In the genomic region with DNA sequence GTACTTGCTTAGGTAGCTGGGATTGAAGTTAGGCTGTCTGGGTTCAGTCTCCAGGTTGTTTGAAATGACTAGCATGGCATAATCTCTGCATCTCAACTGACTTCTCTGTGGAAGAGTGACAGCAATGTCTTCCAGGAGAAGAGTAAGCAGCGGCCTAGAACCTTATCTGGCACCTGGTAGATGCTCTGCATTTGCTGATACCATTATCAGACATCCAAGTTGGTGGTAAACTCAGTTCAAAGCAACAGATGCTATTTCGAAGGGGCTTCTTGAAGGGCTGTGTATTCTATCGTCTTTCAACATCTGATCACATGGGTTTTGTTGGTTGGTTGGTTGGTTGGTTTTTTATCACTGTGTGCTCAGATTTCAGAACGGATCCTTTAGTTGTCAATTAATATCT, we compare ENCODE assay signal across 27 mouse cellular contexts.
A peak's percentile ranks its signal among the peaks of the same experiment; 100 is the strongest.
DNase-seq lines count a peak whose midpoint lies in the region; ATAC-seq lines count a peak whose summit lies in the region.
"Had no signal": no experiment of that assay in that cellular context is flagged by ENCODE, and none has a peak within 500 bp of the region (broad histone marks: within the 10 kb centered on the region; RNA-seq: fewer than 3 reads in every experiment).

No protein-coding gene starts in this region.

- H3K9ac ChIP-seq in midbrain, embryonic 11.5 days (ENCODE audit: low read length): no peak overlapping the region
- no peak overlapping the region for H3K9ac ChIP-seq in midbrain, embryonic 15.5 days
- no peak overlapping the region for H3K9ac ChIP-seq in liver, embryonic 13.5 days
- H3K9ac ChIP-seq: forebrain, postnatal 0 days; heart, embryonic 12.5 days; heart, embryonic 15.5 days; hindbrain, embryonic 13.5 days had no signal

- H3K4me1 ChIP-seq in midbrain, embryonic 11.5 days (ENCODE audit: control insufficient read depth, insufficient read depth, low read length): no peaks in the 10 kb centered on the region
- H3K4me1 ChIP-seq in midbrain, embryonic 15.5 days: no peaks in the 10 kb centered on the region
- H3K4me1 ChIP-seq in liver, embryonic 13.5 days (replicated peaks): no peaks in the 10 kb centered on the region
- H3K4me1 ChIP-seq: heart, embryonic 12.5 days; heart, embryonic 15.5 days; hindbrain, embryonic 10.5 days; hindbrain, embryonic 13.5 days had no signal

- 93% methylated on average over 4 of the region's 4 CpGs for WGBS in midbrain, embryonic 11.5 days
- 90% methylated on average over 4 of the region's 4 CpGs for WGBS in midbrain, embryonic 15.5 days
- 15% methylated on average over 4 of the region's 4 CpGs for WGBS in liver, embryonic 13.5 days (ENCODE audit: insufficient replicate concordance)

- H3K27me3 ChIP-seq in midbrain, embryonic 11.5 days (ENCODE audit: control insufficient read depth, insufficient read depth, low read length): no peaks in the 10 kb centered on the region
- no peaks in the 10 kb centered on the region for H3K27me3 ChIP-seq in midbrain, embryonic 15.5 days (replicated peaks)
- H3K27me3 ChIP-seq in liver, embryonic 13.5 days: no peaks in the 10 kb centered on the region
- H3K27me3 ChIP-seq: CH12.LX; heart, embryonic 12.5 days; heart, embryonic 15.5 days; hindbrain, embryonic 13.5 days had no signal

- H3K9me3 ChIP-seq in midbrain, embryonic 11.5 days (ENCODE audit: control insufficient read depth, low read length): no peaks in the 10 kb centered on the region
- no peaks in the 10 kb centered on the region for H3K9me3 ChIP-seq in midbrain, embryonic 15.5 days
- H3K9me3 ChIP-seq in liver, embryonic 13.5 days (replicated peaks): no peaks in the 10 kb centered on the region
- H3K9me3 ChIP-seq: heart, embryonic 12.5 days; heart, embryonic 15.5 days; hindbrain, embryonic 10.5 days; hindbrain, embryonic 13.5 days had no signal

- no peaks in the 10 kb centered on the region for H3K36me3 ChIP-seq in midbrain, embryonic 11.5 days (ENCODE audit: control insufficient read depth, insufficient read depth, low read length)
- H3K36me3 ChIP-seq in midbrain, embryonic 15.5 days (replicated peaks): no peaks in the 10 kb centered on the region
- no peaks in the 10 kb centered on the region for H3K36me3 ChIP-seq in liver, embryonic 13.5 days
- H3K36me3 ChIP-seq: G1E; heart, embryonic 12.5 days; heart, embryonic 15.5 days; hindbrain, embryonic 10.5 days; hindbrain, embryonic 13.5 days had no signal

- H3K4me2 ChIP-seq in midbrain, embryonic 11.5 days: no peak overlapping the region
- H3K4me2 ChIP-seq in midbrain, embryonic 15.5 days: no peak overlapping the region
- no peak overlapping the region for H3K4me2 ChIP-seq in liver, embryonic 13.5 days
- H3K4me2 ChIP-seq: heart, embryonic 12.5 days; heart, embryonic 15.5 days; hindbrain, embryonic 13.5 days had no signal

- H3K4me3 ChIP-seq in midbrain, embryonic 11.5 days (ENCODE audit: low read depth, low read length): no peak overlapping the region
- H3K4me3 ChIP-seq in midbrain, embryonic 15.5 days: no peak overlapping the region
- H3K4me3 ChIP-seq in liver, embryonic 13.5 days (replicated peaks): no peak overlapping the region
- H3K4me3 ChIP-seq: gastrocnemius, adult 2 months; heart, embryonic 12.5 days; heart, embryonic 15.5 days; hindbrain, embryonic 10.5 days; hindbrain, embryonic 13.5 days had no signal

- peak; percentile 67 for DNase-seq in midbrain, embryonic 11.5 days (ENCODE audit: low spot score, missing footprints)
- DNase-seq in liver, embryonic 13.5 days: no peak
- DNase-seq in lung, postnatal 36 days: no peak
- no peak for DNase-seq in right cerebral cortex, postnatal 25 days
- no peak for DNase-seq in layer of hippocampus, adult 18-20 months (ENCODE audit: low spot score in 2 of 2)
- DNase-seq: adrenal gland, adult 8-10 months; adrenal gland, postnatal 25 days; B cell, adult 2 months; cerebellum, adult 11-12 months; cerebellum, adult 8-10 months; cerebellum, postnatal 10 days; cerebellum, postnatal 36 days; forebrain, postnatal 0 days; gastrocnemius, adult 2 months; gastrocnemius, postnatal 14 days; heart, postnatal 10 days; heart, postnatal 36 days had no signal

- no peak for ATAC-seq in midbrain, embryonic 11.5 days (ENCODE audit: low FRiP score)
- no peak for ATAC-seq in midbrain, embryonic 15.5 days (replicated peaks)
- peak; percentile 20; the same call in 1 of the 2 replicates for ATAC-seq in liver, embryonic 13.5 days (ENCODE audit: low read depth)
- ATAC-seq in megakaryocyte progenitor cell, adult 5-6 weeks (replicated peaks; ENCODE audit: poor library complexity): peak; percentile 52
- ATAC-seq: forebrain, embryonic 14.5 days; forebrain, postnatal 0 days; hindbrain, embryonic 16.5 days had no signal

- H3K27ac ChIP-seq in midbrain, embryonic 11.5 days (ENCODE audit: low read depth, low read length): no peak overlapping the region
- H3K27ac ChIP-seq in midbrain, embryonic 15.5 days: no peak overlapping the region
- H3K27ac ChIP-seq in liver, embryonic 13.5 days: no peak overlapping the region
- H3K27ac ChIP-seq: gastrocnemius, adult 2 months; heart, embryonic 15.5 days; hindbrain, embryonic 10.5 days; hindbrain, embryonic 13.5 days had no signal

Comparison
In these comparisons a context has a peak if more than half of its experiments do, and no peak if none do; other contexts are left out.
1. ATAC-seq: peak in liver, embryonic 13.5 days (single experiment) and megakaryocyte progenitor cell, adult 5-6 weeks (single experiment); none in midbrain, embryonic 11.5 days (single experiment) and midbrain, embryonic 15.5 days (single experiment).